Mouse (Mus musculus): Measurements from ENCODE around the gene Elavl1.
A peak's percentile ranks its signal among the peaks of the same experiment; 100 is the strongest.
"Not testable (repeated sequence)": the region's sequence is repeated elsewhere in the genome, so short reads cannot be mapped to it uniquely, and the experiment has no call there.

Elavl1 gene

DNA sequence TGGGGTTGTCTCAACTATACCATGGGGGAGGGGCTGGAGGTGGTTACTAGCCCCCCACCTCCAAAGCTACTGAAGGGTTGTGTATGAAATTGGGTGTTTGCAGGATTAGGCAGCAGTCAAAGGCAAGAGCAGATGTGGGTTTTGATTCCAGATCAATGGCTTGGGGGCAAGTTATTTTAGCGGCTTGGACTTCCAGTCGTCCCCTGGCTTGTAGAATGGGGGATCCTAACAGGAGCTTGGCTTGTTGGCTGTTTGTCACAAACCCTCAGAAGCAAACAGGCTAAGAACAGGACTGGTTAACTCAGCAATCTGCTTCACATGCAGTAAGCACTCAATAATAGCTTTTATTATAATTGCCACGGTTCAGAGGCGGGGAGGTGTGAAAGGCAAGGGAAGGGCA lies 67.9 kb downstream of the Elavl1 start:
- no peak for DNase-seq

DNA sequence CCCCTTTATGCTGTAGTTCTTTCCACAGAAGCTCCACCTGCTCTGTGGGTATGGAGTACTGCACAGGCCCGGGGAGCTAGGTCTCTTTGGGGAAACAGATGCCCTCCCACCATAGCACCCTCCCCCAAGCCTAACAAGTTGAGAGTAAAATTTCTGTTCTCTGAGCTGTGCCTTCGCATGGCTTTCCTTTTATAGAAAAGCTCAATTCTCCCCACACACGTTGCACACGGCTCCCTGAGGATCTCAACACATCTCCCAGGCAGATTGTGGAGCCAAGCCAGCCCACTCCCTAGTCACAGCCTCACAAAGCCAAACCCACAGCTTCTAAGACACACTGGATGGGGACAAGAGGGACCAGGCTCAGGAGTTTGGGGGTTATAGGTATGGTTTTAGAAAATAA lies 68.3 kb downstream of the Elavl1 start:
- no peak for DNase-seq

DNA sequence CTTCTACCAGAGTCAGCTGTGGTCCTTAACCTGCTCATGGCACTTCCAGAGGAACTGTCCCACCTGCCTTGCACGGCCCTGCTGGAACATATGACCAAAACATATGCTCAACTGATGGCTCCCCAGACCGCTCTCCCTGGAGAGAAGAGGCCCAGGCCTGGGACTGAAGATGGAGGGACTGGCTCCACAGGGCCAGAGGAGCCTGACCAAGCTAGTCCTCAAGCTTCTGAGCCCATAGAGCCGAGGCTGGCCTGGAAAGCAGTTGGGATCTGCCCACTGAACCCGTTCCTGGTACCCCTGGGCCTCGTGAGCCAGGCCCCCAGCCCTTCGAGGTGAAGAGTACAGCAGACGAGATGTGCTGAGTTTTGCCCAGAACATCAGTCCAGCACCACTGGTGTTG lies 69.7 kb downstream of the Elavl1 start:
- DNase-seq, result not testable (repeated sequence)

DNA sequence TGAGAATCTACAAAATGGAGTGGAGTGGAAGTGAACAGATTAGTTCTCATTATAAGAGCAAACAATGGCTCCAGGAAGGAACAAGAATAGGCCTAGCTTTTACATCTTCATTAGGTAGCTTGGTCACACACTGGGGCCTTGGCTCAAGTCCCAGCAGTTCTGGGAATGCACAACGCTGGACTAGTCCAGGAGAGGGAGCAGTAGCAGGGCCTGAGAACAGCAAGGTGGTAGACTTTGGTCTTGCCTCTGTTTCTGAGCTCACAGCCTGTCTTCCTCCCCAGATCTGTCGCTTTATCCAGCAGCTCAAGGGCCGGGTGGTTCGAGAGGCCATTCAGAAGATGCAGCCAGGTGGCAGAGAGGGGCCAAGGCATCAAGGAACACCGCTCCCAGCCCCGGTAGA lies 71.2 kb downstream of the Elavl1 start:
- DNase-seq, result peak; percentile 36

DNA sequence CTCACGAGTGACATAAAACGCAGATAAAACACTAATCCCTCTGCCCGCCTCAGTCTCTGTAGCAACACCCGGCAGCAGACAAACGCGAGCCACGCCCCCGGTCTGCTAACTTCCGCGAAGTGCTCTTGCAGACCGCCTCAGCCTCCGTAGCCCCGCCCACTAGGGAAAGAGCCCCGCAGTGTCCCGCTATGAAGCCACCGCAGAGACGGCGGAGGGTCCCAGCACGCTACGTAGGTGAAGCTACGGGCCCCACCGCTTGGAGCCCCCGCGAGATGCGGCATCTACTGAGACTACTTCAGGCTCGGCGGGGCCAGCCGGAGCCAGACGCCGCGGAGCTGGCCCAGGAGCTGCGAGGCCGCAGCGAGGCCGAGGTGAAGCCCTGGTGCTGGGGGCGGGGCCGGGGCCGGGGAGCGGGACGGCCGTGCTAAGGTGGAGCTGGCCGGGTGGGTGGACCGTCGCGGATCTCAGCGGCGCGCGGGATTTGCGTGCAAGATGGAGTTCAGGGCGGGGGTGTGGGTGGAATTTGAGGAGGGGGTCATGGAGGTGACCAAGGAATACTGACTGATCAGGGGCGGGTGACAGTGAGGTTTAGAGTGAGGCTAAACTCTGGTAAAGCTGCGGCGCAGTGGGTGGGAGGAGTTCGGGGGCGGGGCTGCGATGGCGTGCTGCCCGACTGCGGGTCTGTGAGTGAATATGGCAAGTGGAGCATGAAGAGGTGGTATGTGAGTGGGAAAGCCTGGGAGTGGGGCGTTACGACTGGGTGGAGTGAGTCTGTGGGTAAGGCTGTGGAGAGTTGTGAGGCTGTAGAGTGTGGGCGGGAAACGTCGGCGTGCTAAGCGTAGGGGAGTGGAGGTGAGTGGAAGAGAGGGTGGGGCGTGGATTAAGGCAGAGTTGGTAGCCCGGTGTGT lies 72.0 kb downstream of the Elavl1 start, which contains the start of gene Snapc2:
Gene Snapc2 (plus strand): TSS at position 147 of the 908 bp plus-strand sequence.
- DNase-seq, result peak; percentile 98

DNA sequence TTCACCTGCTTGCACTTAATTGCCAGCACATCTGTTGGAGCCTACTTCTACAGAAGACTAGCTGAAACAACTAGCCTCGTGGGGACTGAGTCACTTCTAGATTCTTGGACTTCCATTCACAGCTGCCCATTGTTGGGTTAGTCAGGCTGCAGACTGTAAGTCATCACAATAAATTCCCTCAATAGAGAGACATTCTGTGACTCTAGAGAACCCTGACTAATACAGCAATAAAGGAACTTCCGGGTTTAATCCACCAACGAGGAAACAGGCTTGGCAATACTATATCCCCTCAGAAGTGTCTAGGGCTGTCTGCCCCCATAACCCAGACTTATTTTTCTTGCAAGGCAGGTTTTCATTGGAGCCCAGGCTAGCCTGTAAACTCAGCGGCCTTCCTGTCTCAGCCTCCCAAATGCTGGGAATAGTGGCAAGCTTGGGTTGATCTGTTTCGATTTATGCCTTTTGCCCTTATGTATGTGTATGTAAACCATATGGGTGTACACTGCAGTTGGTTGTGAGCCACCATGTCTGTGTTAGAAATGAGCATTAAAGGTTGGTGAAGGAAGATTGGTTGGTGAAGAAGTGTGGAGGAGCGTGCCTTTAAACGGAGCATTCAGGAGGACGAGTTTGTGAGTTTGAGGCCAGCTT lies 73.0 kb downstream of the Elavl1 start:
- DNase-seq, result no peak

DNA sequence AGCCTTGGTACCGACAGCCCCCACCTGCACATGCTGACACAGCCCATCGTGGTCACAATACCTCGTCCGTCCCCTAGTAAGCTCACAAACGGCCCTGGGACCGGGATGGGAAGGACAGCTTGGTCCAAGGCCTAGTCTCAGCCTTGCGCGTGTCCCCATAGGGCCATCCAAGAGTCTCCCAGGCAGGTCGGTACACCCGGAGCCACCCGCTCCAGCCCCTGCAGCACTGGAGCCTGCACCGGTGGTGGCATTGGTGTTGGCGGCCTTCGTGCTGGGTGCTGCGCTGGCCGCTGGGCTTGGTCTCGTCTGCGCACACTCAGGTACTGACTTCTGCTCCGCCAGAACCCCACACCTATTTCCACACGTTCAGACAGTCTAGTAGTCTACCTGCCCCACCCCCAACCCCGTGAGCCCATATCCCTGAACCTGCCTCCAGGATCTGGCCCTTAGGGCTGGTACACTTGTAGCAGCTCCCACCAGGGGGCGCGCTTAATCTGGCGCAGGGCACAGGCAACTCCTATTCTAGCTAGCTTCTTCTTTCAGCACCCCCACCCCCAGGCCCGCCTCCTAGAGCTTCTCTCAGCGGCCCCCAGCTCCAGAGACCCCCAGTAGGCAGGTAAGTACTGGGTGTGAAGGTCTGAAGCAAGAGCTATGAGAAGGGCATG lies 74.8 kb downstream of the Elavl1 start:
- DNase-seq, result peak; percentile 89

DNA sequence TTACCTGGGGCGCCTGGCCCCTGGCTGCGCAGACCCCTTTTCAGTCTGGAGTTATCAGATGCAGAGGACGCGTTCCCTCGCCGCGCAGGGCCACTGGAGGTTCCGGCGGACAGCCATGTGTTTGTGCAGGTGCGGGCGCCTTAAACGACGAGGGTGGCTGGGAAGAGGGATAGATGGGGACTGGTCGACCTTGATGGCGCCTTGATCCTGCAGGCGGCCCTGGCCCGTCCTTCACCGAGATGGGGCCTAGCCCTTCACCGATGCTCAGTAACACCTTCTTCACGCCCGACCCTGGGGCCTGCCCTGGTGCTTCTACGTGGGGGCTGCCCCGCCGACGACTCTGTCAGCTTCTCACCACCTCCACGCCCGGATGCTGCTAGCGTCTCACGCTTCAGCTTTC lies 76.0 kb downstream of the Elavl1 start:
- no peak for DNase-seq

DNA sequence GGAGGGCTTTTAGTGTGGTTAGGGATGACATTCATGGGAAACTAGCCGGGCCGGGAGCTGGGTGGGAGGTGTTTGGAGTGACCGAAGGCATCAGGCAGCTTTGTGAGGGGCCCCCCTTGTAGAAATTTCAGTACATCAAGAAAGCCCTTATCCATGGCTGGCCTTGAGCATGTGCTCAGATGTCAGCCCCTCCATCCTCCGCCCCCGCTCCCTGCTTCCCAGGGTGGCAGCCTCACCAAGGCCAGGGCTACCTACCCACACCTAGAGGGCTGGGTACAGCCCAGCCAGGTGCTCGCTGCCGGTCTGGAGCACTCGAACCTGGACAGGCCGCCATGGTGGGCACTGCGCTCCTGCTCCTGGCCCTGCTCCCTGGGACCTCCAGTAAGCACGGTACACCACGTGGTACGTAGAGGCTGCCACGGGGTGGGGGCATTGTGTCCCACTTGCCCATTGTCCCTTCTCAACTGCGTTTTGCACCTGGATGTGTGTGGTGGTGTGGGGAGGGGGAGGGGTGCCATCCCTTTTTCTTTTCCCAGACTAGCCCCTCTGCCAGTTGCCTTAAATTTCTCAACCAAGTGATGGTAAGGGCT lies 77.2 kb downstream of the Elavl1 start, which contains the start of gene Tgfbr3l:
Gene Tgfbr3l (plus strand): TSS at position 264 of the 590 bp plus-strand sequence.
- no peak for DNase-seq

DNA sequence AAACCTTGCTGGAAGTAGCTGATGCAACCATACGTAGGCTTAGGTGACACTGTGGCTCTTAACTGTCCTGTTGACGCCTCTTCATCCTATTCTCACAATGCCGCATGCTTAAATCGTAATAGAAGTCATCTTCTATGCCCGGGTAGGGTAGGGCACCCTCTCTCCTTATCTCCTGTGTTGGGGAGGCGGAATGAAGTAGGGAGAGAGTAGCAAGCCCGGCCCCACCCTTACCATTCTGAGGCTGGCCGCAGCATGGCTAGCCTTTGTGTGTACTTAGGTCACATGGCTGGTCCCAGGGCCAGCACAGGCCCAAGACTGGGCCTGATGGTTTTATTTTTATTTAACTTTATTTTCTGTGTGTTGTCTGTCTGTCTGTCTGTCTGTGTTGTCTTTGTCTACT lies 78.0 kb downstream of the Elavl1 start:
- DNase-seq, result no peak

DNA sequence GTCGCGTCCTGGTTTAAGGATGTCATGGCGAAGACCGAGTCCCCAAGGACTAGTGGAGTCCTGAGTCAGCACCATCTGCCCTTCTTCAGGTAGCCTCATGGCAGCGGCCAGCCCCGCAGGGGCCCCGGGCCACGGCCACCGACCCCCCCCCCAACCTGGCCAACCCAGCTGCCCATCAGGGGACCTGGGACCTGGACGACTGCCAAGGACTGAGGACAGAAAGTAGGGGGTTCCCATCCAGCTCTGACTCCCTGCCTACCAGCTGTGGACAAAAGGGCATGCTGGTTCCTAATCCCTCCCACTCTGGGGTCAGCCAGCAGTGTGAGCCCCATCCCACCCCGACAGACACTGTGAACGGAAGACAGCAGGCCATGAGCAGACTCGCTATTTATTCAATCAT lies 79.5 kb downstream of the Elavl1 start:
- no peak for DNase-seq

DNA sequence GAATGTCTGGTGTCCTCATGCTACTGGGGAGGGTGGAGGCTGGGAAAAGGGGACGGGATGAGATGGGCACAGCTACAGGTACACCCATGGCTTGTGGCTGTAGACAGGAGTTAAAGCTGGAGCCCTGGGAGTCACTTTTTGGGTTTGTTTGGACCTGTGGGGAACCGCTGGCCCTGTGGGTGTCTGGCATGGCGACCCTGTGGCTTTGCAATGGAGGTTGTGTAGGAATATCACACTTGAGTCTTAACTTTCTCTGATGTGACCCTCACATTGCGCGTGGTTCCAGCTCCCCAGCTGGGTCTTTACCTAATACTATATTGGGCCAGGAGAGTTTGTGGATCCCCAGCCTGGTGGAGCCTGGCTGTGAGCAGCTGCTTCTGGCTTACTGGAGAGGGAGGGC lies 80.2 kb downstream of the Elavl1 start:
- no peak for DNase-seq

DNA sequence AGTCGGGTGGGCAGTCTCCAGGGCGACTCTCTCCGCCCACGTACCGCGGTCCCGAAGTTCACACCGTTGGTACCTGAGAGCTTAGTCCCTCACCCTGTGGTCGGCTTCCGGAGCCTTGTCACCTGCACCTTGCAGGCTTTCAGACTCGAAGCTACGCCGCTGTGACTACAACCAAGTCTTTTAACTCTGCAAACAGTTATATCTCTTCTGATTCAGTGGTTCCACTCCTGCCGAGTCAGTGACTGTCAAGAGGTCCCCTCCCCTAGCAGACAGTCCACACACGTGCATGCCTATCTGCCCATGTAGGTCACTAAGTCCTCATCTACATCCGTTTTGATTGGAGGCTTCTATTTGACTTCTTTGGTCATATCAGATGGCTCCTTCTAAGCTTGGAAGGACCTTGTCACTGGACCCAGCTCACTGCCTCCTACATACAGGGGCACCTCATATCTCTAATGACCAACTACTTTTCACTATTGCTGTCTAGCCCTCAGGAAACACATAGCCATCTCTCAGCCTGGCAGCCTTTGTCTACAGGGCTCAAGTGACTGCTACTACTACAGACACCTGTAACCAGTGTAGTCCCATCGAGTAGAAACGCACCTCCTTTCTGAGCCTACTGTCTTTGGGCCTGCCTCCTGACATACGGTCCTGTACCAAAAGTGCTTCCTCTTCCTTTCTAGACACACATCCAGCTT lies 85.9 kb downstream of the Elavl1 start:
- DNase-seq, result no peak

DNA sequence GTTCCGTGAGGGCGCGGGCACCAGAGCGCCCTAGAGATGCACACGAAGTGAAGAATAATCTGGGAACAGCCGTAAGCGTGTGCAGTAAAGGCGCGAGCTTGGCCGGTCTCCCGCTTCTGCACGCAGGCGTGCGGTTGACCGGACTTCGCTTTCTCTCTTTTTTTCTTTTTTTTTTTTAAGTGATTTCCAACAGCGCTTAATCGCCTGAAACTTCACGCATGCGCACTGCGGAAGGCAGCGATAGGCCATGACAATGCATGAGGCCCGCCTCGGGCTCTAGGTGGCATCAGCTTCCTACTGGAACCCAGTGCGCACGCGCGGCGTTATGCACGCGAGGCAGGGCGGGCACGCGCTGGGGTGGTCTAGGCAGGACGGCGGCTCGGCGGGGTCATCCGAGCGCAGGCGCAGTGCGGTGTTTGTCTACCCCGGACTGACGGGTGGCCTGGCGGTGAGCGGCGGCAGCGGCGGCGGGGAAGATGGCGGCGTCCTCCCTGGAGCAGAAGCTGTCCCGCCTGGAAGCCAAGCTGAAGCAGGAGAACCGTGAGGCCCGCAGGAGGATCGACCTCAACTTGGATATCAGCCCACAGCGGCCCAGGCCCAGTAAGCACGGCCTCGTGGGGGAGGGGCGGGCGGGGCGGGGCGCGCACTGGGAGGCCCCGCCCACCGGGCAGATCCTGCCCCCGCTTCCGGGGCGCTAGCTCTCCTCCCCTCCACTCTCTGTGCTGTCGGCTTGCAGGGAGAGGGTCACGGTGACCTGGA lies 86.6 kb downstream of the Elavl1 start, which contains the start of the genes Map2k7 and Gm49320:
Gene Map2k7 (plus strand): TSS at position 307 of the 759 bp plus-strand sequence.
Gene Gm49320 (plus strand): TSS at position 432 of the 759 bp plus-strand sequence.
- peak; percentile 100 for DNase-seq

DNA sequence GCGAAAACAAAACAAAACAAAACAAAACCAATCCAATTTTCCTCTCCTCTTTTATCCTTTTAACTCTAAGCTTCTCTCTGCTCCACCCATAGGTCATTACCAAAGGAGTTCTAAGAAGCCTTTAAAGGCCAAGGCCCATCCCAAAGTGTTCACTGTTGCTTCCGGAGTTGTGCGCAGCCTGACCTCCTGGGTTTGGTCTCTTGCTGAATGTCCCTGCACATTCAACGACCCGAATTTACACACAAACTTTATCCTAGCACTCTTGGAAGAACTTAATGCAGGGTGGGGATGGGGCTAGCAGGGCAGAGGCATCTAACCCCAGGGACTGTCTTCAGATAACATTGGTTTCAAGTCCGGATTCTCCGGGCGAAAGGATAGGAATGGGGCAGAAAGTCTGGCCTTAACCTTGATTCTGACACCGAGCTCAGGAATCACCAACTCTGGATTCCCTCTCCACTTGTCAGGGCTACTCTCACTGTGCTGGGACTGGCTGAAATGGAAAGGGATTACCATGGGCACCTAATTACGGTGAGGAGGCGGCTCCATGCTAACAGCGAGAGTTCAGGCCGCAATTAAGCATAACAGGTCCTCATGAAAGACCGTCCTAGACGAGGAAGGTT lies 87.3 kb downstream of the Elavl1 start:
- DNase-seq, result peak; percentile 35

All from lung, postnatal 36 days (tissue).